Mouse (Mus musculus): ENCODE measurements around the gene Nsd1. TPM values are rescaled to one million over a fixed set of nuclear protein-coding genes. Genes with fewer than 3 reads are reported as not detected.

Gene Nsd1
- polyA plus RNA-seq (2014; fragmentation: Nextera tagmentation; extraction: Ambion mirVana) = 52.3 and 61.1 TPM in 2 replicates

DNA sequence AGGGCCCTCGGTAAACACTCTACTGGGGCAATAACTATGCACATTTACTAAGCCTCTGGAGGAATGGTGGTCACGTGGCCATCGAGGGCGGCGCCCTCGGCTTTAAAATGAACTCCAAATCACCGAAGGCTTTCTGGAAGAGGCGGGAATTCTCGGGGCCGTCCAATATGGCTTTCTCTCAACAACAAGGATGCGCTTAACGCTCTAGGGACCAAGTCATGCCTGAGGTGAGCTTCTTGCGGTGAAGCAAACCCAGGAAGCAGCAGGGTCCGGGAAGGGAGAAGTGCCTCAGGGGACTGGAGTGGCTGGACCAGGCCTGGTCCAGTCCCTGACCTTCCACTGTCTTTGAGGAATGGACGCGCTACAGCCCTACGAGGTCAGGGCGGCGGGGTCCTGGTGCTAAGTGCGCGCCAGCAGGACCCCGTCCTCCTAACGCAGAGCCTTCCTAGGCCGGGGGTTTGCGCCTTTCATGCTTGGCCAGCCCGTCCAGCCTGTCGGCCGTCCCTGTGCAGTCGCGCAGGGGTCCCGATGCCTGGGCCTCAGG is at the start of gene Nsd1:
Gene Nsd1 (plus strand): TSS at position 134 of the 544 bp plus-strand sequence.
- peaks cover 14% of the 10 kb centered on the region for H3K36me3 ChIP-seq (ENCODE audit: control insufficient read depth, insufficient read depth, low read length)
- 22% methylated on average over 31 of the region's 31 CpGs for WGBS
- no peaks in the 10 kb centered on the region for H3K9me3 ChIP-seq (replicated peaks; ENCODE audit: control insufficient read depth, low read length)
- peak within 1 kb of the TSS; percentile 87 for H3K4me2 ChIP-seq (ENCODE audit: low read length)
- peak within 1 kb of the TSS; percentile 79 for H3K4me3 ChIP-seq (ENCODE audit: low read depth, low read length)
- no peaks in the 10 kb centered on the region for H3K27me3 ChIP-seq (replicated peaks; ENCODE audit: control insufficient read depth, insufficient read depth, low read length)
- ATAC-seq (peak; percentile 16), DNase-seq (ENCODE audit: low spot score) (peak; percentile 10)
- H3K27ac ChIP-seq (ENCODE audit: low read depth, low read length) = peak within 1 kb of the TSS; percentile 97
- peaks cover 25% of the 10 kb centered on the region for H3K4me1 ChIP-seq (ENCODE audit: control insufficient read depth, insufficient read depth, low read length)
- H3K9ac ChIP-seq (ENCODE audit: low read length) = peak within 1 kb of the TSS; percentile 96

DNA sequence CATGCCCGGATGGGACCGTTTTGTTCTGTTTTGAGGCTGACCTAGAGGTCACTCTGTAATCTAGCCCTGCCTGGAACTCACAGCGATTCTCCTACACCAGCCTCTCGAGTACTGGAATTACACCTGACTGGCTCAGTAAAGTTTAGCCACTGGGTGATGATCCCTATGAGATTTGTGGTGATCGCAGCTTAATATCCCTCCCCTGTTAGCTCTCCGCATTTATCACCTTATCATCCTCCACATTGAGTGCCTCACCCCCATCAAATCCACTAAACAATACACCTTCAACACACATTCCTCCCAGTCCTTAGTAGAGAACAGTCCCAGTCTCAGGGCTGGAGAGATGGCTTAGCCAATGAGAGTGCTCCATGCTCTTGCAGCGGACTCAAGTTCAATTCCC is 47.2 kb upstream of the Nsd1 start:
- Histone ChIP-seq H3K4me2 (ENCODE audit: low read length) (no peak overlapping the region), H3K4me3 (ENCODE audit: low read depth, low read length) (no peak overlapping the region), H3K4me1 (ENCODE audit: control insufficient read depth, insufficient read depth, low read length) (no peaks in the 10 kb centered on the region), H3K9me3 (replicated peaks; ENCODE audit: control insufficient read depth, low read length) (no peaks in the 10 kb centered on the region), H3K36me3 (ENCODE audit: control insufficient read depth, insufficient read depth, low read length) (no peaks in the 10 kb centered on the region), H3K27ac (ENCODE audit: low read depth, low read length) (no peak overlapping the region), H3K27me3 (replicated peaks; ENCODE audit: control insufficient read depth, insufficient read depth, low read length) (no peaks in the 10 kb centered on the region), H3K9ac (ENCODE audit: low read length) (no peak overlapping the region)
- no peak for ATAC-seq
- WGBS = 74% methylated on average over 7 of the region's 7 CpGs
- no peak for DNase-seq (ENCODE audit: low spot score)

DNA sequence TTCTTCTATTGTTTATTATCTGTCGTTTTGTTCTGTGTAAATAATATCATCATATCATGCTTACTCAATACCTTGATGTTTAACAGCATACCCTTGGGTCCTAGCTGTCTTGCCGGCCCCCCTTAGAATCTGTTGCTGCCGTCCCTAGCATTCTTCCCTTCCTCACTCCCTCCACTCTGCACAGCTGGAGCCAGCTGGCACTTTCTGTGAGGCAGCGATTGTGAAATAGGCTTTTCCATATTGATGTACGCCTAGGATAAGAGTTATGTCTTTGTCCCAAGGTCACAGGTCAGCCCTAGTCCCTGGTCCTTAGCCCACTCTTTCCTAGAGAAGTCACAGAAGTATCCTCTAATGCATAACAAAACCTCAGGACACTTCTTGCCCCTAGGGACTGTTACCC is 46.0 kb upstream of the Nsd1 start:
- ATAC-seq = no peak
- Histone ChIP-seq H3K9ac (ENCODE audit: low read length) (no peak overlapping the region), H3K4me3 (ENCODE audit: low read depth, low read length) (no peak overlapping the region), H3K27me3 (replicated peaks; ENCODE audit: control insufficient read depth, insufficient read depth, low read length) (no peaks in the 10 kb centered on the region), H3K27ac (ENCODE audit: low read depth, low read length) (no peak overlapping the region), H3K4me2 (ENCODE audit: low read length) (no peak overlapping the region), H3K36me3 (ENCODE audit: control insufficient read depth, insufficient read depth, low read length) (no peaks in the 10 kb centered on the region), H3K9me3 (replicated peaks; ENCODE audit: control insufficient read depth, low read length) (no peaks in the 10 kb centered on the region), H3K4me1 (ENCODE audit: control insufficient read depth, insufficient read depth, low read length) (no peaks in the 10 kb centered on the region)
- DNase-seq (ENCODE audit: low spot score) = no peak
- 72% methylated on average over 5 of the region's 5 CpGs for WGBS

DNA sequence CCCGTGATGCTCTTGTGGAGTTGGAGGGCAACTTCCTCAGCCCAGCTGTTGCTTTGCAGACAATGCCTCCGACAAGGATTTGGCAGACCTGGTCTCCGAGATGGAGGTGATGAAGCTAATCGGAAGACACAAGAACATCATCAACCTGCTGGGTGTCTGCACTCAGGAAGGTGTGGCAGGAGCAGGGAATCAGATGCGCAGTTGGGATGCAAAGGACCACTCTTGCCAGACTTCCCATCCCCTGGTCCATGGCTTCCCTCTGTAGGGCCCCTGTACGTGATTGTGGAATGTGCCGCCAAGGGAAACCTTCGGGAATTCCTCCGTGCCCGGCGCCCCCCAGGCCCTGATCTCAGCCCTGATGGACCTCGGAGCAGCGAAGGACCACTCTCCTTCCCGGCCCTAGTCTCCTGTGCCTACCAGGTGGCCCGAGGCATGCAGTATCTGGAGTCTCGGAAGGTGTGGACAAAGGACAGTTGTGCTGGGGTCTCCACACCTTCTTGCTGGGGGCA is 43.7 kb upstream of the Nsd1 start:
- Histone ChIP-seq H3K4me3 (ENCODE audit: low read depth, low read length) (no peak overlapping the region), H3K4me1 (ENCODE audit: control insufficient read depth, insufficient read depth, low read length) (peaks cover 2% of the 10 kb centered on the region; the same call in 1 of the 2 replicates), H3K27me3 (replicated peaks; ENCODE audit: control insufficient read depth, insufficient read depth, low read length) (no peaks in the 10 kb centered on the region), H3K4me2 (ENCODE audit: low read length) (no peak overlapping the region), H3K9me3 (replicated peaks; ENCODE audit: control insufficient read depth, low read length) (no peaks in the 10 kb centered on the region), H3K36me3 (ENCODE audit: control insufficient read depth, insufficient read depth, low read length) (no peaks in the 10 kb centered on the region), H3K27ac (ENCODE audit: low read depth, low read length) (no peak overlapping the region), H3K9ac (ENCODE audit: low read length) (no peak overlapping the region)
- no peak for ATAC-seq
- DNase-seq (ENCODE audit: low spot score) = no peak
- 94% methylated on average over 16 of the region's 16 CpGs for WGBS

DNA sequence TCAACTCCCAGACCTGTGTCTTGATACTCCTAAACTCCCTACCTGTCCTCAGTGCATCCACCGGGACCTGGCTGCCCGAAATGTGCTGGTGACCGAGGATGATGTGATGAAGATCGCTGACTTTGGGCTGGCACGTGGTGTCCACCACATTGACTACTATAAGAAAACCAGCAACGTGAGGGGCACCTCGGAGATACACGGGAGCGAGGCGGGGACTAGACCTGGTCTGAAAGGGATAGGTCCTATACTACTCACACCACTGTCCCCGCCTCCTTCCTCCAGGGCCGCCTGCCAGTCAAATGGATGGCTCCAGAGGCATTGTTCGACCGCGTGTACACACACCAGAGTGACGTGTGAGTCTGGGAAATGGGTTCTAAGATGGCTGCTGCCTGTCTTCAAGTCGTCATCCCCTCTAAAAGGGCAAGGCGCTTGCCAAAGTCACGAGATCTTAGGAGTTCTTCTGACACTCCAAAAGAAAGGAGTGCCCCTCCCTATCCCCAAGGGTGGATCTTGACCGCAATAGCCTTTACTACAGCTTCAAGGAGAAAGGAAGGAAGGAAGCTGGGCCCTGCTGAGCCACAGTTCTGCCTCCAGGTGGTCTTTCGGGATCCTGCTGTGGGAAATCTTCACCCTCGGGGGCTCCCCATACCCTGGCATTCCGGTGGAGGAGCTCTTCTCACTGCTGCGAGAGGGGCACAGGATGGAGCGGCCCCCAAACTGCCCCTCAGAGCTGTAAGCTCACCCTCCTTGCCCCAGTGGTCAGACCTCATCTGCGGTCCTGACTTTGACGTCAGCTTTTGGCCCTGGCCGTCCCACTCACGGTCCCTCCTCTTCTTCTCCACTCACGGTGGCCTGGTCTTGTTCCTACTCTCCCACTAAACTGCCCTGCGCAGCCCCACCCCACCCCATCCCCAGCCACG is 42.5 kb upstream of the Nsd1 start:
- H3K4me2 ChIP-seq (ENCODE audit: low read length) = no peak overlapping the region
- no peaks in the 10 kb centered on the region for H3K9me3 ChIP-seq (replicated peaks; ENCODE audit: control insufficient read depth, low read length)
- 89% methylated on average over 32 of the region's 32 CpGs for WGBS
- no peaks in the 10 kb centered on the region for H3K36me3 ChIP-seq (ENCODE audit: control insufficient read depth, insufficient read depth, low read length)
- no peaks in the 10 kb centered on the region for H3K27me3 ChIP-seq (replicated peaks; ENCODE audit: control insufficient read depth, insufficient read depth, low read length)
- H3K27ac ChIP-seq (ENCODE audit: low read depth, low read length) = no peak overlapping the region
- no peak overlapping the region for H3K4me3 ChIP-seq (ENCODE audit: low read depth, low read length)
- no peak overlapping the region for H3K9ac ChIP-seq (ENCODE audit: low read length)
- ATAC-seq (no peak), DNase-seq (ENCODE audit: low spot score) (no peak)
- H3K4me1 ChIP-seq (ENCODE audit: control insufficient read depth, insufficient read depth, low read length) = peaks cover 10% of the 10 kb centered on the region

DNA sequence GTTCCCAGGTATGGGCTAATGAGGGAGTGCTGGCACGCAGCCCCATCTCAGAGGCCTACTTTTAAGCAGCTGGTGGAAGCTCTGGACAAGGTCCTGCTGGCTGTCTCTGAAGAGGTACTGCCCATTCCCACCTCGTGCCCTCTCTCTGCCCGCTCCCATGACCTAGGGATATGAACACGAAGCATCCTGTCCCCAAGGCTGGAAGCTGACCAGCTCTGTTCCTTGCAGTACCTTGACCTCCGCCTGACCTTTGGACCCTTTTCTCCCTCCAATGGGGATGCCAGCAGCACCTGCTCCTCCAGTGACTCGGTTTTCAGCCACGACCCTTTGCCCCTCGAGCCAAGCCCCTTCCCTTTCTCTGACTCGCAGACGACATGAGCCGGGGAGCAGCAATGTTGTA is 41.8 kb upstream of the Nsd1 start:
- 89% methylated on average over 11 of the region's 11 CpGs for WGBS
- Histone ChIP-seq H3K9ac (ENCODE audit: low read length) (no peak overlapping the region), H3K4me2 (ENCODE audit: low read length) (no peak overlapping the region), H3K4me3 (ENCODE audit: low read depth, low read length) (no peak overlapping the region), H3K36me3 (ENCODE audit: control insufficient read depth, insufficient read depth, low read length) (no peaks in the 10 kb centered on the region), H3K9me3 (replicated peaks; ENCODE audit: control insufficient read depth, low read length) (no peaks in the 10 kb centered on the region), H3K4me1 (ENCODE audit: control insufficient read depth, insufficient read depth, low read length) (peaks cover 12% of the 10 kb centered on the region), H3K27me3 (replicated peaks; ENCODE audit: control insufficient read depth, insufficient read depth, low read length) (no peaks in the 10 kb centered on the region), H3K27ac (ENCODE audit: low read depth, low read length) (no peak overlapping the region)
- ATAC-seq = no peak
- DNase-seq (ENCODE audit: low spot score) = no peak

DNA sequence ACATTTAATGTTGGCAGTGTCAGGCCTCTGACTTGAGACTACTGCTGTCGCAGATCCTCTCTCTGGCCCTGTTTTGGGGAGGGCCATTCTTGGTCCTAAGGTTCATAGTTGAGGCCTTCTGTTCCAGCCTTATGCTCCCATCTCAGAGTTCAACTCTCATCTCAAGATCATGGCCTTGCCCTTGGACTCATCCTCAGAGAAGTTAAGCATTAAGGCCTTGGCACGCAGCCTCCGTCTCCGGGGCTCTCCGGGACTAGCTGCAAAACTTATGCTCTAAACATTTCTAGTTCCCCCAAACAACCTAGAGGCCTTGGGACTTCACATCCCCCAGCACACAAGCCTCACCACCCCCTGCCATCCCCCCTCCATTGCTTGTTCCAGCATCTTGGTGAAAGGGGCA is 41.3 kb upstream of the Nsd1 start:
- WGBS = 91% methylated on average over 5 of the region's 5 CpGs
- no peaks in the 10 kb centered on the region for H3K9me3 ChIP-seq (replicated peaks; ENCODE audit: control insufficient read depth, low read length)
- H3K9ac ChIP-seq (ENCODE audit: low read length) = no peak overlapping the region
- H3K4me1 ChIP-seq (ENCODE audit: control insufficient read depth, insufficient read depth, low read length) = peaks cover 12% of the 10 kb centered on the region
- DNase-seq (ENCODE audit: low spot score) (no peak), ATAC-seq (no peak)
- no peak overlapping the region for H3K4me2 ChIP-seq (ENCODE audit: low read length)
- H3K27ac ChIP-seq (ENCODE audit: low read depth, low read length) = no peak overlapping the region
- no peak overlapping the region for H3K4me3 ChIP-seq (ENCODE audit: low read depth, low read length)
- no peaks in the 10 kb centered on the region for H3K36me3 ChIP-seq (ENCODE audit: control insufficient read depth, insufficient read depth, low read length)
- no peaks in the 10 kb centered on the region for H3K27me3 ChIP-seq (replicated peaks; ENCODE audit: control insufficient read depth, insufficient read depth, low read length)

DNA sequence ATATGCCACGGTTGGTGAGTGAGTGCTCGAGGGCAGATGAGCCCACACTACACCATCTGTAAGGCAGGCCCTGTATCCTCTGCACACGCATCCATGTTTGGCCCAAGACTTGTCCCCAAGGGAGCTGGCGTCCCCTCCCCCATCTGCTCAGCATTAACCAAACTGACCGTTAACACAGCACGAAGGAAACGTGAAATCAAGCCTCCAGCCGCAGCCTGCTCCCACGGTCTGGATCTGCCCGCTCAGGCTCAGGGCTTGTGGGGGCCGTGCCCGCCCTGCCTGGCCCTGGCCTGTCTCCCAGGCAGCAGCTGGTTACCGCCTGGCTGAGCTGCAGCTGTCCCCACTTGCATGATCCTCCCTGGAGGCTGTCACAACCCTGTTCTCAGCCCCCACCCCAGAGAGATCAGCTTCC is 40.6 kb upstream of the Nsd1 start:
- H3K4me2 ChIP-seq (ENCODE audit: low read length) = no peak overlapping the region
- ATAC-seq (peak; percentile 74), DNase-seq (ENCODE audit: low spot score) (peak; percentile 50)

More for the DNA sequence above, 40.6 kb upstream of the Nsd1 start:
- H3K36me3 ChIP-seq (ENCODE audit: control insufficient read depth, insufficient read depth, low read length) = no peaks in the 10 kb centered on the region
- peaks cover 12% of the 10 kb centered on the region for H3K4me1 ChIP-seq (ENCODE audit: control insufficient read depth, insufficient read depth, low read length)
- H3K9ac ChIP-seq (ENCODE audit: low read length) = no peak overlapping the region; the same call in 1 of the 2 replicates
- H3K4me3 ChIP-seq (ENCODE audit: low read depth, low read length) = no peak overlapping the region
- no peaks in the 10 kb centered on the region for H3K27me3 ChIP-seq (replicated peaks; ENCODE audit: control insufficient read depth, insufficient read depth, low read length)
- peak overlapping the region; percentile 27; the same call in 1 of the 2 replicates for H3K27ac ChIP-seq (ENCODE audit: low read depth, low read length)
- H3K9me3 ChIP-seq (replicated peaks; ENCODE audit: control insufficient read depth, low read length) = no peaks in the 10 kb centered on the region
- 66% methylated on average over 13 of the region's 13 CpGs for WGBS

Data from forebrain, embryonic 14.5 days (tissue).